Mouse (Mus musculus) lung, postnatal 0 days (tissue): Measurements from ENCODE around the gene Capn1. TPM values are rescaled to one million over a fixed set of nuclear protein-coding genes. Genes with fewer than 3 reads are reported as not detected.

Experiments
- ATAC-seq: fragments of 200-750 bp; cut with Nextera tagmentation; 2 replicates; pipeline ENCODE4 v1.8.0; 2017; ENCODE audit warnings: moderate library complexity
- DNase-seq: peaks from one replicate; pipeline ENCODE4 v3.0.0-alpha.2; 2016; ENCODE audit warnings: low spot score
- H3K27ac ChIP-seq: fragments of 300-500 bp; sonication (generic); 2 replicates; pipeline ENCODE4 v1.5.1; 2014; ENCODE audit warnings: antibody characterized with exemption, mild to moderate bottlenecking, low read length, mixed read lengths
- H3K27me3 ChIP-seq: fragments of 300-500 bp; sonication (generic); replicated peaks from 2 replicates; pipeline ENCODE4 v1.6.1; 2014; ENCODE audit warnings: low read length, mixed read lengths; ENCODE audit not compliant: insufficient read depth
- H3K36me3 ChIP-seq: fragments of 300-500 bp; sonication (generic); 2 replicates; pipeline ENCODE4 v1.6.1; 2014; ENCODE audit warnings: low read length, mixed read lengths; ENCODE audit not compliant: insufficient read depth
- H3K4me1 ChIP-seq: fragments of 300-500 bp; sonication (generic); 2 replicates; pipeline ENCODE4 v1.6.1; 2014; ENCODE audit warnings: antibody characterized with exemption, low read depth, low read length, mixed read lengths; ENCODE audit not compliant: insufficient read depth
- H3K4me2 ChIP-seq: fragments of 300-500 bp; sonication (generic); replicated peaks from 2 replicates; pipeline ENCODE4 v1.6.1; 2014; ENCODE audit warnings: low read depth, mild to moderate bottlenecking, low read length, moderate library complexity, mixed read lengths
- H3K4me3 ChIP-seq: fragments of 300-500 bp; sonication (generic); 2 replicates; pipeline ENCODE4 v1.5.1; 2014; ENCODE audit warnings: low read depth, low read length
- H3K9ac ChIP-seq: fragments of 300-500 bp; sonication (generic); replicated peaks from 2 replicates; pipeline ENCODE4 v1.6.1; 2014; ENCODE audit warnings: low read depth, mild to moderate bottlenecking
- H3K9me3 ChIP-seq: fragments of 300-500 bp; sonication (generic); 2 replicates; pipeline ENCODE4 v1.6.1; 2016; ENCODE audit warnings: low read length, mixed read lengths
- CTCF ChIP-seq: IDR thresholded peaks from 2 replicates; pipeline ENCODE4 v1.5.1; 2016; ENCODE audit warnings: antibody characterized with exemption, mild to moderate bottlenecking
- EP300 ChIP-seq: IDR thresholded peaks from 2 replicates; pipeline ENCODE4 v1.6.1; 2016; ENCODE audit warnings: antibody characterized with exemption, mild to moderate bottlenecking, control low read depth
- WGBS: fragments of 180-500 bp; shearing (Covaris S2); extraction: QIAGEN DNeasy Blood & Tissue Kit; methylation state at CpG from one replicate; pipeline ENCODE4 v1.1.7; 2014; 5-methylcytosine and 5-hydroxymethylcytosine counted together
- polyA plus RNA-seq: library from polyadenylated mRNA; unstranded; fragments of >200 nt; fragmentation: Nextera tagmentation; extraction: Ambion mirVana; gene quantifications from 2 replicates; pipeline ENCODE4 v1.2.1, GENCODE M21; 2015

Capn1 gene
- polyA plus RNA-seq, 1 experiment from 2014 or later, result 11.9 TPM

GRCm38 (mm10) chr19:5963883-5964562 is 51.7 kb downstream of the Capn1 start, which contains the start of gene Pola2:
Pola2 (minus strand) TSS chr19:5964202.
- peaks cover 4% of the 10 kb centered on the region; the same call in 1 of the 2 replicates for H3K4me1 ChIP-seq
- WGBS, result under 1% methylated on average over 49 of the region's 50 CpGs
- H3K4me2 ChIP-seq, result peak within 1 kb of the TSS; percentile 72
- peak within 1 kb of the TSS; percentile 56 for H3K4me3 ChIP-seq
- peak; percentile 94 for DNase-seq
- peak within 1 kb of the TSS; percentile 29 for H3K9ac ChIP-seq
- H3K27ac ChIP-seq, result no peak within 1 kb of the TSS
- H3K27me3 ChIP-seq, result no peaks in the 10 kb centered on the region
- H3K9me3 ChIP-seq, result no peaks in the 10 kb centered on the region
- no peaks in the 10 kb centered on the region for H3K36me3 ChIP-seq
- peak; percentile 89 for ATAC-seq
- TF ChIP-seq EP300 (no peak), CTCF (peak; percentile 36)

DNA sequence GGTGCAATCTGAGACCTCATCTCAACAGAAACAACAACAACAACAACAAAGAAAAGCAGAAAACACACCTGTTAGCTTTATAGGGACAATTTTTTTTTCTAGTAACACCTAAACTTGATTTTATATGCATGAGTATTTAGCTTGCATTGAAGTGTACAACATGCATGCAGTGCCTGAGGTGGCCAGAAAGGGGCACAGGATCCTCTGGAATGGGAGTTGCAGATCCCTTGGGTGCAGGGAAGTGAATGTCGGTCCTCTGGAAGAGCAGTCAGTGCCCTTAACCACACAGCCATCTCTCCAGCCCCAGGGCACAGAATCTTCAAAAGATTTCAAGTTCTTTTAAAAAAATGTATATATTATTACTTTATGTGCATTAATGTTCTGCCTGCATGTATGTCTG is 53.0 kb downstream of the Capn1 start:
- no peak for TF ChIP-seq EP300
- peak; percentile 44 for TF ChIP-seq CTCF
- no peak for DNase-seq
- H3K4me3 ChIP-seq, result no peak overlapping the region
- H3K27me3 ChIP-seq, result no peaks in the 10 kb centered on the region
- H3K4me2 ChIP-seq, result no peak overlapping the region
- ATAC-seq, result no peak
- no peaks in the 10 kb centered on the region for H3K9me3 ChIP-seq
- H3K9ac ChIP-seq, result no peak overlapping the region
- 17% methylated on average over 1 of the region's 1 CpGs for WGBS
- no peaks in the 10 kb centered on the region for H3K36me3 ChIP-seq
- H3K4me1 ChIP-seq, result peaks cover 4% of the 10 kb centered on the region; the same call in 1 of the 2 replicates
- H3K27ac ChIP-seq, result no peak overlapping the region

GRCm38 (mm10) chr19:5957371-5957770 is 58.3 kb downstream of the Capn1 start:
- Histone ChIP-seq H3K27me3 (no peaks in the 10 kb centered on the region), H3K9me3 (no peaks in the 10 kb centered on the region), H3K36me3 (no peaks in the 10 kb centered on the region), H3K4me2 (no peak overlapping the region), H3K4me3 (no peak overlapping the region), H3K9ac (no peak overlapping the region), H3K27ac (no peak overlapping the region), H3K4me1 (0 out of 2 replicates have a peak, but pooled peaks cover 3% of the 10 kb centered on the region)
- DNase-seq (no peak), ATAC-seq (no peak)
- no peak for TF ChIP-seq CTCF
- no peak for TF ChIP-seq EP300
- WGBS, result 85% methylated on average over 5 of the region's 5 CpGs

DNA sequence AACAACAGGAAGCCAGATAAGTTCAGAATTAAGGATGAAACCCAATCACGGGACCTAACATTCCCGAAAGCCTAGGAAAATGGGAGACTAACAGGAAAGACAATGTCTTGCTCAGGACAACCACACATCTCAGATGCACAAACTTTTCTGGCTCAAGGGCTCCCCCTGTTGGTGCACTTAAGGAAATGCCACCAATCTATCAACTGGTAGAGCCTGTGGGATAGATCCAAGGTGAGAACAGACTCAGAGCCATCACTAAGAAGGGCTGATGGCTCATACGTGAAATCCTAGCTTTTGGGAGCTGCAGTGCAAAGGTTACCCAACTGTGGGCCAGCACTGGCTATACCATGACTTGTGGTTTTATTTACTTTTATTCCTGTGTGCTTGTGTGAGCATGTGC is 59.0 kb downstream of the Capn1 start:
- no peak overlapping the region for H3K4me3 ChIP-seq
- no peak overlapping the region for H3K9ac ChIP-seq
- H3K4me1 ChIP-seq, result 0 out of 2 replicates have a peak, but pooled peaks cover 3% of the 10 kb centered on the region
- DNase-seq, result peak; percentile 91
- 15% methylated on average over 3 of the region's 3 CpGs for WGBS
- peak; percentile 60 for ATAC-seq
- no peaks in the 10 kb centered on the region for H3K27me3 ChIP-seq
- H3K9me3 ChIP-seq, result no peaks in the 10 kb centered on the region
- TF ChIP-seq CTCF (peak; percentile 92), EP300 (no peak)
- H3K4me2 ChIP-seq, result no peak overlapping the region
- H3K36me3 ChIP-seq, result no peaks in the 10 kb centered on the region
- H3K27ac ChIP-seq, result no peak overlapping the region

DNA sequence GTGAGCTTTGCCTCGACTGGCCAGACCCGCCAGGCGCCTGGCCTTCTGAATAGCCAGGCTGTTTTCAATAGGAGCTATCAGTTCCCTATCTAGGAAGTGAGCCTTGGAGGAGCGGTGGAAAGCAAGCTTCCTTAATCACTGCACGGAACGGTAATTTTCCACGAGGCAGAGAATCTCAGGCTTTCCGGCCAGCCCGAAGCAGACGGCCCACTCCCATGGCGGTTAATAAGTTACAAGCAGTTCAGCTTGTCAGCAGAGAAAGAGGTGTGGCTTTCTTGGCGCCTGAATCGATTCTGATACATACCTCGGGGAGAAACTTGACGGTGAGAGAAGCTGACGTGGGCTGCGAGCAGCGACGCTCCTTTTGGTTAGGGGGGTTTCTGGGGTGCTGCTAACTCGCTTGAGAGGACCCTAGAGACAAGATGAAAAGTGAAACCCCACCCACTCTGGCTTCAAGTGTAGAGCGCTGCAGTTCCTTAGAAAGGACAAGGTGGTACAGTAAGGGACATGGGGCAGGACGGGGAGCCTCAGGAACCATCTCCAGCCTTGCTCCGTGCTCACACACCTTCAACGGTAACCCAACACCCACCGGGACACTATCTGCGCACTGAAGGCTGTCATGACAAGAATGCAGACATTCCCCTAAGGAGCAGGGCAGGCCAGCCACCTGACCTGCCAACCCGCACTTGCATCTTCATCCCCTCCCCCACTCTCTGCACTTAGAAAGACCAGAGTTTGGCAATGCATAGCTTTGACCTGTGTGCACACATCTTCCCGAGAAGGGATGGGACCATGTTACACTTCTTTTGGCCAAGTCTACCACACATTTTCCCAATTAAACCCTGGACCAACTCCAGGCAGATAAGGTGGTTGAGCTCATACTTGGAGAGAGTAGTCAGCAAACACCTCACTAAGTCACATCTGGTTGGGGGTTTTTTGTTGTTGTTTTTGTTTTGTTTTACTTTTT is 59.7 kb downstream of the Capn1 start:
- Histone ChIP-seq H3K27ac (no peak overlapping the region), H3K27me3 (no peaks in the 10 kb centered on the region), H3K4me2 (peak overlapping the region; percentile 39), H3K4me1 (0 out of 2 replicates have a peak, but pooled peaks cover 3% of the 10 kb centered on the region), H3K36me3 (no peaks in the 10 kb centered on the region), H3K9me3 (no peaks in the 10 kb centered on the region), H3K4me3 (peak overlapping the region; percentile 16; the same call in 1 of the 2 replicates), H3K9ac (no peak overlapping the region)
- ATAC-seq, result peak; percentile 5; the same call in 1 of the 2 replicates
- no peak for TF ChIP-seq EP300
- TF ChIP-seq CTCF, result no peak
- peak; percentile 64 for DNase-seq
- WGBS, result 45% methylated on average over 28 of the region's 28 CpGs

- WGBS, result 88% methylated on average over 10 of the region's 10 CpGs
- no peak overlapping the region for H3K27ac ChIP-seq
- no peaks in the 10 kb centered on the region for H3K27me3 ChIP-seq
- no peak overlapping the region for H3K4me2 ChIP-seq
- H3K36me3 ChIP-seq, result no peaks in the 10 kb centered on the region
- H3K9me3 ChIP-seq, result no peaks in the 10 kb centered on the region
- TF ChIP-seq EP300 (no peak), CTCF (no peak)
- no peak overlapping the region for H3K4me3 ChIP-seq
- no peak overlapping the region for H3K9ac ChIP-seq
- ATAC-seq (no peak), DNase-seq (no peak)
- H3K4me1 ChIP-seq, result 0 out of 2 replicates have a peak, but pooled peaks cover 3% of the 10 kb centered on the region
Measured at GRCm38 (mm10) chr19:5954936-5955335, 60.8 kb downstream of the Capn1 start.
